Mouse (Mus musculus): Measurements from ENCODE around the gene Abhd13. TPM values are rescaled to one million over a fixed set of nuclear protein-coding genes. Genes with fewer than 3 reads are reported as not detected.

Gene Abhd13
- total and polyA plus RNA-seq, 3 experiments = 14.0 to 15.5 TPM; not detected in 1

- no peaks in the 10 kb centered on the region for H3K9me3 ChIP-seq (replicated peaks; ENCODE audit: insufficient read depth, low read length)
- H3K9ac ChIP-seq (ENCODE audit: control insufficient read depth, low read depth, low read length, poor library complexity, severe bottlenecking) = no peak overlapping the region
- H3K27me3 ChIP-seq (ENCODE audit: control insufficient read depth in 1 of 2, insufficient read depth in 2 of 2, low read length in 2 of 2) = no peaks in the 10 kb centered on the region
- no peak overlapping the region for H3K4me3 ChIP-seq (ENCODE audit: control insufficient read depth in 1 of 2, insufficient read depth in 1 of 2, low read depth in 2 of 2, low read length in 2 of 2)
- no peaks in the 10 kb centered on the region for H3K36me3 ChIP-seq (ENCODE audit: control insufficient read depth in 1 of 2, insufficient read depth in 2 of 2, low read length in 2 of 2)
- TF ChIP-seq JUND (IDR thresholded peaks at IDR 0.05; ENCODE audit: low read depth, low read length) (no peak), RCOR1 (IDR thresholded peaks at IDR 0.05; ENCODE audit: low read depth, low read length) (no peak), EP300 (IDR thresholded peaks at IDR 0.05; ENCODE audit: low read depth in 1 of 2, low read length in 2 of 2) (no peak), MYC (IDR thresholded peaks at IDR 0.05; ENCODE audit: low read depth, low read length) (no peak), ELF1 (IDR thresholded peaks at IDR 0.05; ENCODE audit: low read depth, low read length) (no peak), BHLHE40 (IDR thresholded peaks at IDR 0.05; ENCODE audit: borderline replicate concordance, low read depth, low read length) (no peak), GATA1 (IDR thresholded peaks at IDR 0.05; ENCODE audit: low read depth, low read length) (no peak), HCFC1 (IDR thresholded peaks at IDR 0.05; ENCODE audit: low read depth, low read length) (no peak), RAD21 (IDR thresholded peaks at IDR 0.05; ENCODE audit: low read depth, low read length) (no peak), MYB (IDR thresholded peaks at IDR 0.05; ENCODE audit: low read depth, low read length) (no peak), MAFK (IDR thresholded peaks at IDR 0.05; ENCODE audit: borderline replicate concordance, low read depth, low read length) (no peak), POLR2A (IDR thresholded peaks at IDR 0.05; ENCODE audit: control insufficient read depth in 1 of 2, insufficient read depth in 1 of 2, low read depth in 1 of 2, low read length in 2 of 2, poor library complexity in 1 of 2) (no peak), POLR2AphosphoS5 (IDR thresholded peaks at IDR 0.05; ENCODE audit: borderline replicate concordance, low read depth, low read length) (no peak), CHD1 (IDR thresholded peaks at IDR 0.05; ENCODE audit: low read depth, low read length) (no peak), ETS1 (IDR thresholded peaks at IDR 0.05; ENCODE audit: low read depth, low read length) (no peak), MAX (IDR thresholded peaks at IDR 0.05; ENCODE audit: low read length) (no peak), SMC3 (IDR thresholded peaks at IDR 0.05; ENCODE audit: low read depth, low read length) (no peak), GABPA (IDR thresholded peaks at IDR 0.05; ENCODE audit: low read depth, low read length) (no peak), ZC3H11A (IDR thresholded peaks at IDR 0.05; ENCODE audit: low read depth, low read length) (no peak)
- H3K27ac ChIP-seq (ENCODE audit: control insufficient read depth, low read depth, low read length) = no peak overlapping the region
- no peaks in the 10 kb centered on the region for H3K4me1 ChIP-seq (ENCODE audit: control insufficient read depth in 1 of 2, insufficient read depth in 2 of 2, low read length in 2 of 2)
- DNase-seq (ENCODE audit: low read depth, low spot score) = no peak
- H3K79me2 ChIP-seq (ENCODE audit: control insufficient read depth, insufficient read depth, low read length, poor library complexity) = no peaks in the 10 kb centered on the region
Measured at GRCm38 (mm10) chr8:10040866-10041265, 63.4 kb downstream of the Abhd13 start.

Other genes starting within 250 kb of the Abhd13 start
- not detected in 2 replicates for gene Fam155a, start 206.5 kb upstream of the Abhd13 start, total RNA-seq (2012; rRNA removed)
- not detected for gene Fam155a, start 206.5 kb upstream of the Abhd13 start, polyA plus RNA-seq (2012; ENCODE audit: insufficient read depth in 1 of 2, insufficient read length in 2 of 2, low read depth in 1 of 2, low replicate concordance in 2 of 2, missing spikeins in 1 of 2)
- not detected in 2 replicates for gene Gm10217, start 113.5 kb upstream of the Abhd13 start, total RNA-seq (2012; rRNA removed)
- gene Gm10217, start 113.5 kb upstream of the Abhd13 start, polyA plus RNA-seq (2012; ENCODE audit: insufficient read depth in 1 of 2, insufficient read length in 2 of 2, low read depth in 1 of 2, low replicate concordance in 2 of 2, missing spikeins in 1 of 2) = not detected
- 1.5 and 1.7 TPM in 2 replicates for gene Lig4, start within 50 bp of the Abhd13 start, total RNA-seq (2012; rRNA removed)
- 1 to 10 TPM in 1 of 2 experiments, not detected in 1; 3.6 TPM for gene Lig4, start within 50 bp of the Abhd13 start, polyA plus RNA-seq (2012; ENCODE audit: insufficient read depth in 1 of 2, insufficient read length in 2 of 2, low read depth in 1 of 2, low replicate concordance in 2 of 2, missing spikeins in 1 of 2)
- gene Tnfsf13b, start 28.8 kb downstream of the Abhd13 start, total RNA-seq (2012; rRNA removed) = not detected in 2 replicates
- under 1 TPM in 1 of 2 experiments, not detected in 1; 0.14 TPM for gene Tnfsf13b, start 28.8 kb downstream of the Abhd13 start, polyA plus RNA-seq (2012; ENCODE audit: insufficient read depth in 1 of 2, insufficient read length in 2 of 2, low read depth in 1 of 2, low replicate concordance in 2 of 2, missing spikeins in 1 of 2)
- not detected in 2 replicates for gene Myo16, start 176.2 kb downstream of the Abhd13 start, total RNA-seq (2012; rRNA removed)
- gene Myo16, start 176.2 kb downstream of the Abhd13 start, polyA plus RNA-seq (2012; ENCODE audit: insufficient read depth in 1 of 2, insufficient read length in 2 of 2, low read depth in 1 of 2, low replicate concordance in 2 of 2, missing spikeins in 1 of 2) = not detected

All from MEL (cell line).